Mouse (Mus musculus) ES-E14 (cell line): ENCODE results near the gene Flot1.

Experiments used
- CHD2 ChIP-seq: IDR thresholded peaks from 2 replicates; pipeline ENCODE4 v1.6.1; 2014; ENCODE audit warnings: mild to moderate bottlenecking, low read depth, low read length, inconsistent platforms
- HCFC1 ChIP-seq: IDR thresholded peaks from 2 replicates; pipeline ENCODE4 v1.6.1; 2012; ENCODE audit warnings: low read length, inconsistent platforms, borderline replicate concordance; ENCODE audit not compliant: insufficient read depth

DNA sequence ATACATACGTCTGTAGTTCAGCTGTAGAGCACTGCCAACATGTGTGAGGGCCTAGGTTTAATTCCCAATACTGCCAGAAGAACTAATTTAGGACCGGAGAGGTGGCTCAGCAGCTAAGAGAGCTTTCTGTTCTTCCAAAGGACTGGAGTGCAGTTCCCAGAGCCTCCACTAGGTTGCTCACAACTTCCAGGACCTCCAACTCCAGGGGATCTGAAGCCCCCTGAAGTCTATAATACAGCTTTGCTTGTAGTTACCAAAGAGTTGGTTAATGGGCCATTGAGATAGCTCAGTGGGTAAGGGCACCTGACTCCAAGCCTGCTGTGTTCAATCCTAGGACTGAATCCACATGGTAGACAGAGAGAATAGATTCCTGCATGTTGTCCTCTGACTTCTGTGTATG, 40.6 kb upstream of the Flot1 start:
- TF ChIP-seq HCFC1 (no peak), CHD2 (no peak)
